Comparison of ENCODE assay signal across 10 mouse cellular contexts in genomic region chr7:122012949-122013348, GRCm38 (mm10).
"Had no signal": no experiment of that assay in that cellular context is flagged by ENCODE, and none has a peak within 500 bp of the region (broad histone marks: within the 10 kb centered on the region; RNA-seq: fewer than 3 reads in every experiment).

No protein-coding gene starts in this region.

- H3K4me3 ChIP-seq: limb, embryonic 13.5 days; lung, embryonic 15.5 days; midbrain, embryonic 13.5 days had no signal

- H3K9ac ChIP-seq: limb, embryonic 13.5 days; liver, embryonic 14.5 days; lung, embryonic 15.5 days; midbrain, embryonic 13.5 days had no signal

- H3K9me3 ChIP-seq: limb, embryonic 13.5 days; lung, embryonic 15.5 days; midbrain, embryonic 13.5 days had no signal

- H3K4me2 ChIP-seq: limb, embryonic 13.5 days; lung, embryonic 15.5 days; midbrain, embryonic 13.5 days had no signal

- H3K27ac ChIP-seq: limb, embryonic 13.5 days; liver, embryonic 14.5 days; lung, embryonic 15.5 days; midbrain, embryonic 13.5 days had no signal

- DNase-seq: kidney, adult 11 months; kidney, postnatal 10 days; left cerebral cortex, postnatal 4 days; lung, postnatal 14 days; right cerebral cortex, postnatal 14 days; thymus, postnatal 4 days had no signal

- H3K27me3 ChIP-seq: limb, embryonic 13.5 days; lung, embryonic 15.5 days; midbrain, embryonic 13.5 days had no signal

- ATAC-seq: midbrain, embryonic 13.5 days had no signal
